Mouse (Mus musculus): ENCODE results near the gene Sirt7. TPM values are rescaled to one million over a fixed set of nuclear protein-coding genes. Genes with fewer than 3 reads are reported as not detected.
A peak's percentile ranks its signal among the peaks of the same experiment; 100 is the strongest.

Sirt7 gene
- total and polyA plus RNA-seq, 3 experiments = 72.3 to 78.2 TPM; not detected in 1

- TF ChIP-seq E2F4 (IDR thresholded peaks at IDR 0.05; ENCODE audit: borderline replicate concordance, low read depth, low read length) (no peak), USF1 (IDR thresholded peaks at IDR 0.05; ENCODE audit: low read depth, low read length) (0 out of 2 replicates have a peak, but pooled peaks have one; percentile 11)
- Histone ChIP-seq H3K27ac (ENCODE audit: control insufficient read depth, low read depth, low read length) (no peak overlapping the region), H3K36me3 (ENCODE audit: control insufficient read depth in 1 of 2, insufficient read depth in 2 of 2, low read length in 2 of 2) (no peaks in the 10 kb centered on the region), H3K79me2 (ENCODE audit: control insufficient read depth, insufficient read depth, low read length, poor library complexity) (no peaks in the 10 kb centered on the region), H3K27me3 (ENCODE audit: control insufficient read depth in 1 of 2, insufficient read depth in 2 of 2, low read length in 2 of 2) (peaks cover 0 to 2% of the 10 kb centered on the region in 2 experiments; a peak in 2 of 4 replicates), H3K9ac (ENCODE audit: control insufficient read depth, low read depth, low read length, poor library complexity, severe bottlenecking) (no peak overlapping the region), H3K9me3 (replicated peaks; ENCODE audit: insufficient read depth, low read length) (no peaks in the 10 kb centered on the region), H3K4me1 (ENCODE audit: control insufficient read depth in 1 of 2, insufficient read depth in 2 of 2, low read length in 2 of 2) (no peaks in the 10 kb centered on the region), H3K4me3 (ENCODE audit: control insufficient read depth in 1 of 2, insufficient read depth in 1 of 2, low read depth in 2 of 2, low read length in 2 of 2) (no peak overlapping the region)
- no peak for DNase-seq (ENCODE audit: low read depth, low spot score)
Measured at GRCm38 (mm10) chr11:120666617-120667016, 41.6 kb upstream of the Sirt7 start.

GRCm38 (mm10) chr11:120665406-120665805 lies 40.4 kb upstream of the Sirt7 start:
- Histone ChIP-seq H3K36me3 (ENCODE audit: control insufficient read depth in 1 of 2, insufficient read depth in 2 of 2, low read length in 2 of 2) (no peaks in the 10 kb centered on the region), H3K27me3 (ENCODE audit: control insufficient read depth in 1 of 2, insufficient read depth in 2 of 2, low read length in 2 of 2) (peaks cover 0 to 2% of the 10 kb centered on the region in 2 experiments; a peak in 2 of 4 replicates), H3K79me2 (ENCODE audit: control insufficient read depth, insufficient read depth, low read length, poor library complexity) (no peaks in the 10 kb centered on the region), H3K27ac (ENCODE audit: control insufficient read depth, low read depth, low read length) (no peak overlapping the region), H3K4me3 (ENCODE audit: control insufficient read depth in 1 of 2, insufficient read depth in 1 of 2, low read depth in 2 of 2, low read length in 2 of 2) (no peak overlapping the region), H3K9me3 (replicated peaks; ENCODE audit: insufficient read depth, low read length) (no peaks in the 10 kb centered on the region), H3K9ac (ENCODE audit: control insufficient read depth, low read depth, low read length, poor library complexity, severe bottlenecking) (no peak overlapping the region), H3K4me1 (ENCODE audit: control insufficient read depth in 1 of 2, insufficient read depth in 2 of 2, low read length in 2 of 2) (no peaks in the 10 kb centered on the region)
- TF ChIP-seq TBP (IDR thresholded peaks at IDR 0.05; ENCODE audit: low read depth, low read length) (no peak), CHD1 (IDR thresholded peaks at IDR 0.05; ENCODE audit: low read depth, low read length) (no peak), POLR2A (IDR thresholded peaks at IDR 0.05; ENCODE audit: control insufficient read depth in 1 of 2, insufficient read depth in 1 of 2, low read depth in 1 of 2, low read length in 2 of 2, poor library complexity in 1 of 2) (no peak), ZC3H11A (IDR thresholded peaks at IDR 0.05; ENCODE audit: low read depth, low read length) (no peak), HCFC1 (IDR thresholded peaks at IDR 0.05; ENCODE audit: low read depth, low read length) (no peak), GATA1 (IDR thresholded peaks at IDR 0.05; ENCODE audit: low read depth, low read length) (no peak), KAT2A (conservative IDR thresholded peaks at IDR 0.05; ENCODE audit: low read depth, low read length) (no peak), SMC3 (IDR thresholded peaks at IDR 0.05; ENCODE audit: low read depth, low read length) (no peak), BHLHE40 (IDR thresholded peaks at IDR 0.05; ENCODE audit: borderline replicate concordance, low read depth, low read length) (no peak), NELFE (IDR thresholded peaks at IDR 0.05; ENCODE audit: low read depth, low read length) (no peak), GABPA (IDR thresholded peaks at IDR 0.05; ENCODE audit: low read depth, low read length) (no peak), CTCF (IDR thresholded peaks at IDR 0.05 in 2 of 3, conservative IDR thresholded peaks at IDR 0.05 in 1 of 3; ENCODE audit: control insufficient read depth in 1 of 3, insufficient read depth in 1 of 3, low read depth in 2 of 3, low read length in 3 of 3, poor library complexity in 1 of 3, severe bottlenecking in 1 of 3) (no peak), JUND (IDR thresholded peaks at IDR 0.05; ENCODE audit: low read depth, low read length) (no peak), MEF2A (IDR thresholded peaks at IDR 0.05; ENCODE audit: extremely low read depth, insufficient replicate concordance, low read depth, low read length, poor library complexity, severe bottlenecking) (no peak), ELF1 (IDR thresholded peaks at IDR 0.05; ENCODE audit: low read depth, low read length) (no peak), MAZ (IDR thresholded peaks at IDR 0.05; ENCODE audit: low read depth, low read length) (no peak), EP300 (IDR thresholded peaks at IDR 0.05; ENCODE audit: low read depth in 1 of 2, low read length in 2 of 2) (no peak)
- DNase-seq (ENCODE audit: low read depth, low spot score) = no peak

All from MEL (cell line).